Mouse (Mus musculus) bone marrow, adult 2 months (tissue): Measurements from ENCODE around the gene Cdh5.

Experiments used
- CTCF ChIP-seq: fragments of 200-500 bp; IDR thresholded peaks from 2 replicates; pipeline ENCODE4 v1.5.1; 2011; ENCODE audit warnings: low read length, control low read depth; ENCODE audit not compliant: control insufficient read depth, insufficient read depth
- POLR2A ChIP-seq: fragments of 200-500 bp; IDR thresholded peaks from 2 replicates; pipeline ENCODE4 v1.6.1; 2011; ENCODE audit warnings: low read depth, mild to moderate bottlenecking, control low read depth, low read length, borderline replicate concordance; ENCODE audit not compliant: control insufficient read depth

DNA sequence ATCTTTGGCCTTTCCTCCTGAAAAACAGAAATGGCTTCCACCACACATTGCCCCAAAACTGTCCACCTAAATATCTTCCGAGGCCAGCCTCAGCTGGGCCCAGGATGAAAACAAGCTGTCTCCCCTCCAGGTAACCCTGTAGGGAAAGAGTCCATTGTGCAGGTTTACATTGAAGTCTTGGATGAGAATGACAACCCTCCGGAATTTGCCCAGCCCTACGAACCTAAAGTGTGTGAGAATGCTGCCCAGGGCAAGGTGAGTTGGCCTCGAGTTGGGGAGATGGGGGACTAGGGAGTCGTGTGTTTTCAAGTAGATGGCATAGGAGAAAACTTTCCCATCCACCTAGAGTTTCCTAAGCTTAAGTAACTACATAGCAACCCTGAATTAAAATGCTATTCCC, 36.2 kb downstream of the Cdh5 start:
- TF ChIP-seq POLR2A (no peak), CTCF (no peak)
